Mouse (Mus musculus): ENCODE data around the gene Zfp518a. TPM values are rescaled to one million over a fixed set of nuclear protein-coding genes. Genes with fewer than 3 reads are reported as not detected.

The Zfp518a gene
- total RNA-seq (2021) = 1 to 10 TPM; 7.2 to 8.6 TPM
- long read RNA-seq, experiment 1, partial matches to known transcripts = 0 of 1 reads
- long read RNA-seq, experiment 1, other reads (novel, unspliced or antisense) = 1 of 1 reads
- long read RNA-seq, experiment 2, partial matches to known transcripts = 0 of 1 reads
- long read RNA-seq, experiment 2, other reads (novel, unspliced or antisense) = 1 of 1 reads

GRCm38 (mm10) chr19:40894519-40895392, at the start of gene Zfp518a:
Gene Zfp518a, plus strand, starts transcription at chr19:40894705.
- DNase-seq = peak; percentile 89 to 91
- intact Hi-C loops (cut with DNase I) = loop anchor here (1.0 to 2.0 kb wide), 2 partner anchors 21 to 62 kb away; no protein-coding TSS in a partner anchor

- intact Hi-C loops (cut with DNase I) = no loop called here
- no peak for DNase-seq
These were observed 49.8 kb upstream of the Zfp518a start for GRCm38 (mm10) chr19:40844731-40845130.

- DNase-seq = no peak
- intact Hi-C loops (cut with DNase I) = no loop called here
These were observed 45.1 kb upstream of the Zfp518a start for GRCm38 (mm10) chr19:40849391-40849790.

- peak; percentile 39 to 63 for DNase-seq
- intact Hi-C loops (cut with DNase I) = no loop called here
These were observed 35.0 kb upstream of the Zfp518a start for GRCm38 (mm10) chr19:40859555-40859954.

- intact Hi-C loops (cut with DNase I) = no loop called here
- no peak for DNase-seq
These were observed 26.2 kb upstream of the Zfp518a start for GRCm38 (mm10) chr19:40868284-40868683.

- intact Hi-C loops (cut with DNase I) = no loop called here
- no peak for DNase-seq
These were observed 24.9 kb upstream of the Zfp518a start for GRCm38 (mm10) chr19:40869425-40870105.

GRCm38 (mm10) chr19:40872955-40873665, 21.4 kb upstream of the Zfp518a start:
- DNase-seq = peak; percentile 82 to 92
- intact Hi-C loops (cut with DNase I) = loop anchor here (1.0 kb wide), 1 partner anchor 21 kb away; the partner anchor contains the start of gene Zfp518a

- DNase-seq = no peak
- intact Hi-C loops (cut with DNase I) = no loop called here
These were observed 12.8 kb upstream of the Zfp518a start for GRCm38 (mm10) chr19:40881700-40882099.

GRCm38 (mm10) chr19:40888887-40889286, 5.6 kb upstream of the Zfp518a start:
- intact Hi-C loops (cut with DNase I) = no loop called here
- no peak for DNase-seq

- no peak for DNase-seq
- intact Hi-C loops (cut with DNase I) = loop anchor here (1.0 to 2.0 kb wide), 2 partner anchors 21 to 61 kb away; no protein-coding TSS in a partner anchor
These were observed 416 bp upstream of the Zfp518a start for GRCm38 (mm10) chr19:40894071-40894506.

GRCm38 (mm10) chr19:40895393-40895703, 843 bp downstream of the Zfp518a start:
- intact Hi-C loops (cut with DNase I) = loop anchor here (2.0 kb wide), 1 partner anchor 63 kb away; no protein-coding TSS in a partner anchor

GRCm38 (mm10) chr19:40931581-40932369, 37.3 kb downstream of the Zfp518a start:
- no peak for DNase-seq
- intact Hi-C loops (cut with DNase I) = no loop called here

More at GRCm38 (mm10) chr19:40895393-40895703, 843 bp downstream of the Zfp518a start:
- DNase-seq = no peak

- intact Hi-C loops (cut with DNase I) = no loop called here
- no peak for DNase-seq
These were observed 40.9 kb downstream of the Zfp518a start for GRCm38 (mm10) chr19:40935376-40935775.

- no peak for DNase-seq
These were observed 41.5 kb downstream of the Zfp518a start for GRCm38 (mm10) chr19:40936038-40936437.

GRCm38 (mm10) chr19:40943552-40943951, 49.0 kb downstream of the Zfp518a start:
- intact Hi-C loops (cut with DNase I) = no loop called here
- DNase-seq = no peak

More at GRCm38 (mm10) chr19:40936038-40936437, 41.5 kb downstream of the Zfp518a start:
- intact Hi-C loops (cut with DNase I) = no loop called here

- no peak for DNase-seq
- intact Hi-C loops (cut with DNase I) = no loop called here
These were observed 52.6 kb downstream of the Zfp518a start for GRCm38 (mm10) chr19:40946937-40947577.

- no peak for DNase-seq
- intact Hi-C loops (cut with DNase I) = no loop called here
These were observed 64.5 kb downstream of the Zfp518a start for GRCm38 (mm10) chr19:40958981-40959380.

- intact Hi-C loops (cut with DNase I) = loop anchor here (1.0 kb wide), 1 partner anchor 53 kb away; no protein-coding TSS in a partner anchor
- peak; percentile 66 to 72 for DNase-seq
These were observed 68.5 kb downstream of the Zfp518a start for GRCm38 (mm10) chr19:40962988-40963387.

GRCm38 (mm10) chr19:40964367-40964891, 69.9 kb downstream of the Zfp518a start:
- no peak for DNase-seq
- intact Hi-C loops (cut with DNase I) = no loop called here
